In the genomic region with DNA sequence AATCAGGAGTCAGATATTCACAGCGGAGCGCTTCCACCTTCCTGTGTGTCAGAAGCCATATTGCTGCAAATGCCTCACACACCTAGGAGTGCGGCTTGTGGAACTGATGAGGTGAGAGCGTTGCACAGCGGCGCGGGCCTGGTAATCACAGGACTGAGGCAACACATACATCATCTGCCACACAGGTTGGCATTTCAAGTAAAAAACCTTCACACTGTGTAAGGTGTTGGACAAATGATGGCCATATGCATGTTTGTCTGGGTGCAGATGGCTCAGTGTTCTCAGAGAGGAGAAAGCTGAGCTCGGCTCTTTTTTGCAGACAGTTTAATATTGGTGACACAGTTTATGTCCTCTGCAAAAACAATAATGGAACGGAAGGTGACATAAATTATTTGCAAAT, we compare ENCODE assay signal across 23 mouse cellular contexts. TPM values are rescaled to one million over a fixed set of nuclear protein-coding genes. Genes with fewer than 3 reads are reported as not detected.
DNase-seq lines count a peak whose midpoint lies in the region; ATAC-seq and TF ChIP-seq lines count a peak whose summit lies in the region.
"Had no signal": no experiment of that assay in that cellular context is flagged by ENCODE, and none has a peak within 500 bp of the region (broad histone marks: within the 10 kb centered on the region; RNA-seq: fewer than 3 reads in every experiment).

No protein-coding gene starts in this region.

- ATAC-seq in forebrain, embryonic 14.5 days, result peak; percentile 61; the same call in 1 of the 2 replicates
- peak; percentile 87 for ATAC-seq in neural tube, embryonic 13.5 days (ENCODE audit: low read depth)
- ATAC-seq: activated CD4-positive, CD25-positive, alpha-beta regulatory T cell, adult 4 months; CD4-positive, CD25-positive, alpha-beta regulatory T cell, adult 4 months had no signal

- H3K27me3 ChIP-seq in forebrain, embryonic 14.5 days (replicated peaks; ENCODE audit: control insufficient read depth, insufficient read depth, low read length), result no peaks in the 10 kb centered on the region
- H3K27me3 ChIP-seq in forebrain, embryonic 10.5 days (ENCODE audit: poor library complexity, severe bottlenecking), result no peaks in the 10 kb centered on the region
- H3K27me3 ChIP-seq in neural tube, embryonic 13.5 days, result no peaks in the 10 kb centered on the region
- H3K27me3 ChIP-seq: midbrain, embryonic 12.5 days had no signal

- TF ChIP-seq CTCF in gastrocnemius, adult 2 months (IDR thresholded peaks at IDR 0.05), result no peak

- intact Hi-C loops in gastrocnemius, adult 2 months (cut with DNase I), result no loop called here

- H3K9me3 ChIP-seq in forebrain, embryonic 14.5 days (replicated peaks; ENCODE audit: control insufficient read depth, low read length), result no peaks in the 10 kb centered on the region
- no peaks in the 10 kb centered on the region for H3K9me3 ChIP-seq in forebrain, embryonic 10.5 days
- H3K9me3 ChIP-seq in neural tube, embryonic 13.5 days, result no peaks in the 10 kb centered on the region
- H3K9me3 ChIP-seq: G1E; heart, embryonic 10.5 days; midbrain, embryonic 12.5 days had no signal

- H3K4me3 ChIP-seq in forebrain, embryonic 14.5 days (ENCODE audit: low read depth, low read length), result no peak overlapping the region
- no peak overlapping the region for H3K4me3 ChIP-seq in forebrain, embryonic 10.5 days
- H3K4me3 ChIP-seq in neural tube, embryonic 13.5 days, result no peak overlapping the region
- no peak overlapping the region for H3K4me3 ChIP-seq in gastrocnemius, adult 2 months
- H3K4me3 ChIP-seq: heart, embryonic 10.5 days; midbrain, embryonic 12.5 days; myocyte had no signal

- 78% methylated on average over 9 of the region's 9 CpGs for whole genome bisulfite sequencing in forebrain, embryonic 14.5 days
- WGBS in forebrain, embryonic 10.5 days, result 96% methylated on average over 9 of the region's 9 CpGs
- 55% methylated on average over 9 of the region's 9 CpGs for WGBS in neural tube, embryonic 13.5 days

- no peaks in the 10 kb centered on the region for H3K36me3 ChIP-seq in forebrain, embryonic 14.5 days (ENCODE audit: control insufficient read depth, insufficient read depth, low read length)
- no peaks in the 10 kb centered on the region for H3K36me3 ChIP-seq in forebrain, embryonic 10.5 days (replicated peaks)
- H3K36me3 ChIP-seq in neural tube, embryonic 13.5 days, result no peaks in the 10 kb centered on the region
- H3K36me3 ChIP-seq: heart, embryonic 10.5 days; midbrain, embryonic 12.5 days had no signal

- H3K4me2 ChIP-seq in forebrain, embryonic 14.5 days (ENCODE audit: low read length), result no peak overlapping the region
- H3K4me2 ChIP-seq in neural tube, embryonic 13.5 days, result no peak overlapping the region
- H3K4me2 ChIP-seq: midbrain, embryonic 12.5 days had no signal

- H3K9ac ChIP-seq in forebrain, embryonic 14.5 days (ENCODE audit: low read length), result no peak overlapping the region
- no peak overlapping the region for H3K9ac ChIP-seq in neural tube, embryonic 13.5 days
- H3K9ac ChIP-seq: liver, embryonic 14.5 days; midbrain, embryonic 12.5 days had no signal

- peak; percentile 37 for DNase-seq in forebrain, embryonic 14.5 days (ENCODE audit: low spot score)
- DNase-seq in forebrain, embryonic 10.5 days (ENCODE audit: extremely low spot score, low spot score), result no peak
- peak; percentile 22 for DNase-seq in layer of hippocampus, adult 9-11 months
- no peak for DNase-seq in layer of hippocampus, postnatal 25 days (ENCODE audit: extremely low spot score in 1 of 2, low spot score in 1 of 2)
- DNase-seq in forelimb bud, embryonic 11.5 days (ENCODE audit: low read depth, low spot score), result peak; percentile 33
- DNase-seq in gastrocnemius, adult 2 months, result no peak
- DNase-seq in ovary, postnatal 14 days (ENCODE audit: low spot score), result no peak
- DNase-seq: adrenal gland, postnatal 10 days; cerebellum, adult 11-12 months; cerebellum, postnatal 25 days; embryo, embryonic 11 days; kidney, adult 18-20 months; thymus, postnatal 4 days had no signal

- H3K4me1 ChIP-seq in forebrain, embryonic 14.5 days (ENCODE audit: control insufficient read depth, insufficient read depth, low read length), result no peaks in the 10 kb centered on the region
- no peaks in the 10 kb centered on the region for H3K4me1 ChIP-seq in forebrain, embryonic 10.5 days
- peaks cover 13% of the 10 kb centered on the region for H3K4me1 ChIP-seq in neural tube, embryonic 13.5 days (replicated peaks)
- H3K4me1 ChIP-seq: heart, embryonic 10.5 days; midbrain, embryonic 12.5 days had no signal

- peak overlapping the region; percentile 11; the same call in 1 of the 2 replicates for H3K27ac ChIP-seq in forebrain, embryonic 14.5 days (ENCODE audit: low read depth, low read length)
- H3K27ac ChIP-seq in forebrain, embryonic 10.5 days, result no peak overlapping the region
- peak overlapping the region; percentile 71 for H3K27ac ChIP-seq in neural tube, embryonic 13.5 days (replicated peaks)
- no peak overlapping the region for H3K27ac ChIP-seq in gastrocnemius, adult 2 months
- H3K27ac ChIP-seq: heart, embryonic 10.5 days; kidney, postnatal 0 days; liver, embryonic 14.5 days; macrophage; midbrain, embryonic 12.5 days had no signal

RNA-seq across cellular contexts. Expression of gene Mtx2, which starts 58.8 kb away (rescaled TPM):
- 161 and 168 TPM in 2 replicates for polyA plus RNA-seq in forebrain, embryonic 14.5 days (2014; fragmentation: Nextera tagmentation; extraction: Ambion mirVana)
- polyA plus RNA-seq in forebrain, embryonic 10.5 days (2016; fragmentation: Nextera tagmentation; extraction: Ambion mirVana), result 113 and 114 TPM in 2 replicates
- total RNA-seq in layer of hippocampus, postnatal 25 days (2021), result 10 to 100 TPM; 43.7 to 46.3 TPM
- 156 and 166 TPM in 2 replicates for polyA plus RNA-seq in neural tube, embryonic 13.5 days (2015; fragmentation: Nextera tagmentation; extraction: Ambion mirVana)
- total RNA-seq in gastrocnemius, adult 2 months (2021), result 10 to 100 TPM; 24.4 to 46.4 TPM

Comparison
In these comparisons a context has a peak if more than half of its experiments do, and no peak if none do; other contexts are left out.
1. DNase-seq: peak in forebrain, embryonic 14.5 days (single experiment), layer of hippocampus, adult 9-11 months (single experiment) and forelimb bud, embryonic 11.5 days (single experiment); none in forebrain, embryonic 10.5 days (single experiment), layer of hippocampus, postnatal 25 days (0 of 2), gastrocnemius, adult 2 months (single experiment) and ovary, postnatal 14 days (single experiment).
2. H3K27ac ChIP-seq: peak in forebrain, embryonic 14.5 days (single experiment) and neural tube, embryonic 13.5 days (single experiment); none in forebrain, embryonic 10.5 days (single experiment) and gastrocnemius, adult 2 months (single experiment).